Mouse (Mus musculus) intestine, postnatal 0 days (tissue): ENCODE data around the gene Rfc5. TPM values are rescaled to one million over a fixed set of nuclear protein-coding genes. Genes with fewer than 3 reads are reported as not detected.
"Not testable (repeated sequence)": the region's sequence is repeated elsewhere in the genome, so short reads cannot be mapped to it uniquely, and the experiment has no call there.

Experiments used
- ATAC-seq: fragments of 200-750 bp; cut with Nextera tagmentation; 2 replicates; pipeline ENCODE4 v1.8.0; 2017; ENCODE audit warnings: mild to moderate bottlenecking, moderate TSS enrichment, moderate library complexity
- H3K27ac ChIP-seq: fragments of 300-500 bp; sonication (generic); 2 replicates; pipeline ENCODE4 v1.5.1; 2014; ENCODE audit warnings: mild to moderate bottlenecking, low read depth, low read length, moderate library complexity
- H3K27me3 ChIP-seq: fragments of 300-500 bp; sonication (generic); replicated peaks from 2 replicates; pipeline ENCODE4 v1.6.1; 2014; ENCODE audit warnings: low read length, mixed read lengths; ENCODE audit not compliant: control insufficient read depth, insufficient read depth
- H3K36me3 ChIP-seq: fragments of 300-500 bp; sonication (generic); 2 replicates; pipeline ENCODE4 v1.6.1; 2014; ENCODE audit warnings: mild to moderate bottlenecking, moderate library complexity; ENCODE audit not compliant: control insufficient read depth, insufficient read depth
- H3K4me1 ChIP-seq: fragments of 300-500 bp; sonication (generic); replicated peaks from 2 replicates; pipeline ENCODE4 v1.6.1; 2014; ENCODE audit warnings: antibody characterized with exemption, low read length, mixed read lengths; ENCODE audit not compliant: control insufficient read depth, insufficient read depth
- H3K4me2 ChIP-seq: fragments of 300-500 bp; sonication (generic); replicated peaks from 2 replicates; pipeline ENCODE4 v1.6.1; 2014; ENCODE audit warnings: low read depth, mild to moderate bottlenecking, moderate library complexity
- H3K4me3 ChIP-seq: fragments of 300-500 bp; sonication (generic); 2 replicates; pipeline ENCODE4 v1.5.1; 2014; ENCODE audit warnings: low read depth, low read length
- H3K9ac ChIP-seq: fragments of 300-500 bp; sonication (generic); 2 replicates; pipeline ENCODE4 v1.6.1; 2014; ENCODE audit warnings: mild to moderate bottlenecking, low read depth, low read length
- H3K9me3 ChIP-seq: fragments of 300-500 bp; sonication (generic); 2 replicates; pipeline ENCODE4 v1.6.1; 2016; ENCODE audit warnings: mixed run types; ENCODE audit not compliant: control insufficient read depth
- CTCF ChIP-seq: sonication (generic); IDR thresholded peaks from 2 replicates; pipeline ENCODE4 v1.5.1; 2016; ENCODE audit warnings: low read depth, mild to moderate bottlenecking, control low read depth, antibody characterized with exemption, moderate library complexity
- WGBS: fragments of 180-500 bp; shearing (Covaris S2); extraction: QIAGEN DNeasy Blood & Tissue Kit; methylation state at CpG from one replicate; pipeline ENCODE4 v1.1.7; 2014; 5-methylcytosine and 5-hydroxymethylcytosine counted together
- polyA plus RNA-seq: library from polyadenylated mRNA; unstranded; fragments of >200 nt; fragmentation: Nextera tagmentation; extraction: Ambion mirVana; gene quantifications from 2 replicates; pipeline ENCODE4 v1.2.1, GENCODE M21; 2015

The Rfc5 gene
- polyA plus RNA-seq, 1 experiment from 2014 or later = 29.1 TPM

GRCm38 (mm10) chr5:117383198-117383597 lies 5.6 kb downstream of the Rfc5 start:
- 77% methylated on average over 12 of the region's 12 CpGs for WGBS
- Histone ChIP-seq H3K9ac (no peak overlapping the region), H3K36me3 (peaks cover 59% of the 10 kb centered on the region), H3K9me3 (no peaks in the 10 kb centered on the region), H3K4me1 (peaks cover 4% of the 10 kb centered on the region; the same call in 1 of the 2 replicates), H3K27me3 (no peaks in the 10 kb centered on the region), H3K27ac (no peak overlapping the region), H3K4me2 (no peak overlapping the region), H3K4me3 (no peak overlapping the region)
- ATAC-seq = no peak
- TF ChIP-seq CTCF = no peak

GRCm38 (mm10) chr5:117381785-117382184 lies 7.1 kb downstream of the Rfc5 start:
- H3K27ac ChIP-seq = no peak overlapping the region; the same call in 1 of the 2 replicates
- H3K4me3 ChIP-seq = no peak overlapping the region
- WGBS = 74% methylated on average over 7 of the region's 7 CpGs
- no peaks in the 10 kb centered on the region for H3K27me3 ChIP-seq
- H3K36me3 ChIP-seq = peaks cover 70% of the 10 kb centered on the region
- peak; percentile 39 for TF ChIP-seq CTCF
- H3K9ac ChIP-seq = no peak overlapping the region
- no peak for ATAC-seq
- H3K4me1 ChIP-seq = no peaks in the 10 kb centered on the region
- H3K9me3 ChIP-seq = no peaks in the 10 kb centered on the region
- H3K4me2 ChIP-seq = no peak overlapping the region

- H3K27ac ChIP-seq = no peak overlapping the region
- ATAC-seq = no peak
- H3K9me3 ChIP-seq = no peaks in the 10 kb centered on the region
- 57% methylated on average over 4 of the region's 4 CpGs for WGBS
- TF ChIP-seq CTCF = no peak
- no peak overlapping the region for H3K4me2 ChIP-seq
- no peak overlapping the region; the same call in 1 of the 2 replicates for H3K9ac ChIP-seq
- H3K4me1 ChIP-seq = no peaks in the 10 kb centered on the region
- no peak overlapping the region for H3K4me3 ChIP-seq
- H3K36me3 ChIP-seq = peaks cover 80% of the 10 kb centered on the region
- no peaks in the 10 kb centered on the region for H3K27me3 ChIP-seq
Measured at GRCm38 (mm10) chr5:117380199-117380598, 8.6 kb downstream of the Rfc5 start.

GRCm38 (mm10) chr5:117377731-117378130 lies 11.1 kb downstream of the Rfc5 start:
- H3K27ac ChIP-seq, H3K9ac ChIP-seq, H3K4me2 ChIP-seq, H3K4me1 ChIP-seq, H3K4me3 ChIP-seq, H3K9me3 ChIP-seq, ATAC-seq, H3K27me3 ChIP-seq: not testable (repeated sequence)
- peaks cover 90% of the 10 kb centered on the region for H3K36me3 ChIP-seq
- WGBS = 86% methylated on average over 14 of the region's 14 CpGs

GRCm38 (mm10) chr5:117376331-117376761 lies 12.5 kb downstream of the Rfc5 start:
- Histone ChIP-seq H3K9me3 (no peaks in the 10 kb centered on the region), H3K36me3 (peaks cover 90% of the 10 kb centered on the region), H3K27ac (0 out of 2 replicates have a peak overlapping the region, but pooled peaks have one; percentile 3), H3K27me3 (no peaks in the 10 kb centered on the region), H3K4me1 (no peaks in the 10 kb centered on the region), H3K9ac (no peak overlapping the region), H3K4me2 (no peak overlapping the region), H3K4me3 (no peak overlapping the region)
- ATAC-seq = no peak
- TF ChIP-seq CTCF = no peak
- WGBS = 82% methylated on average over 11 of the region's 11 CpGs

GRCm38 (mm10) chr5:117374372-117375049 lies 14.3 kb downstream of the Rfc5 start:
- no peak for TF ChIP-seq CTCF
- no peaks in the 10 kb centered on the region for H3K9me3 ChIP-seq
- H3K36me3 ChIP-seq = peaks cover 91% of the 10 kb centered on the region
- no peaks in the 10 kb centered on the region for H3K27me3 ChIP-seq
- 87% methylated on average over 7 of the region's 7 CpGs for WGBS
- no peaks in the 10 kb centered on the region for H3K4me1 ChIP-seq
- H3K27ac ChIP-seq = no peak overlapping the region
- ATAC-seq = no peak
- H3K4me3 ChIP-seq = no peak overlapping the region
- no peak overlapping the region for H3K4me2 ChIP-seq
- H3K9ac ChIP-seq = no peak overlapping the region
